Mouse (Mus musculus): ENCODE data around the gene Neurl1b. TPM values are rescaled to one million over a fixed set of nuclear protein-coding genes. Genes with fewer than 3 reads are reported as not detected.

Neurl1b gene
- polyA plus RNA-seq (2017; shearing (Covaris generic)): 0.09 TPM

GRCm38 (mm10) chr17:26414523-26415354 is at the start of gene Neurl1b:
Neurl1b (plus strand) TSS chr17:26414829.

Other genes with a start within 250 kb of the Neurl1b start
- 0.17 TPM for gene Pdia2, start 215.7 kb upstream of the Neurl1b start, polyA plus RNA-seq (2017; shearing (Covaris generic))
- 12.0 TPM for gene Rgs11, start 211.9 kb upstream of the Neurl1b start, polyA plus RNA-seq (2017; shearing (Covaris generic))
- gene Arhgdig, start 207.0 kb upstream of the Neurl1b start, polyA plus RNA-seq (2017; shearing (Covaris generic)): not detected
- 33.4 TPM for gene Fam234a, start 170.6 kb upstream of the Neurl1b start, polyA plus RNA-seq (2017; shearing (Covaris generic))
- 115 TPM for gene Luc7l, start 161.9 kb upstream of the Neurl1b start, polyA plus RNA-seq (2017; shearing (Covaris generic))
- 105 TPM for gene Ergic1, start 146.7 kb downstream of the Neurl1b start, polyA plus RNA-seq (2017; shearing (Covaris generic))
- gene Dusp1, start 147.3 kb downstream of the Neurl1b start, polyA plus RNA-seq (2017; shearing (Covaris generic)): 27.1 TPM
- 369 TPM for gene Atp6v0e, start 248.4 kb downstream of the Neurl1b start, polyA plus RNA-seq (2017; shearing (Covaris generic))